In the genomic region with DNA sequence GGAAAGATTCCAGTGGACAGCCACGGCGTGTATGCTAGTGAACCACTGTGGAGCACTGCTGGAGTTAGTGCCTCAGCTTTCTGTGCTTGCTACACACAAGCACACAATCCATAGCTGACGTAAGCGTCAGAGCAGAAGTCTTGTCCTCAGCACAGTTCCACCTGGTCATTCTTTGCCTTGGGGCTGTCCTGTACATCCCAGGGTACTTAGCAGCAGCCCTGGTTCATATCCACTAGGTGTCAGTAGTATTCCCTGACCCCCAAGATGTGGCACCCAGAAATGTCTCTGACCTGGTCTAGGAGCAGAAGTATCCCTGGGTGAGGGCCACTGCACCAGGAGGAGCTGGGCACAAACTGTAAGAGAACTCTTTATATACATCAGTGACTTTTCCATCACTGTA, we compare ENCODE assay signal across 18 mouse cellular contexts. TPM values are rescaled to one million over a fixed set of nuclear protein-coding genes. Genes with fewer than 3 reads are reported as not detected.
DNase-seq lines count a peak whose midpoint lies in the region; ATAC-seq and TF ChIP-seq lines count a peak whose summit lies in the region.
"Had no signal": no experiment of that assay in that cellular context is flagged by ENCODE, and none has a peak within 500 bp of the region (broad histone marks: within the 10 kb centered on the region; RNA-seq: fewer than 3 reads in every experiment).

No protein-coding gene starts in this region.

- TF ChIP-seq POLR2A in bone marrow macrophage, adult 2 months (IDR thresholded peaks at IDR 0.05; ENCODE audit: borderline replicate concordance, low read depth, low read length), result no peak

- H3K36me3 ChIP-seq in hindbrain, postnatal 0 days (ENCODE audit: insufficient read depth, low read length), result no peaks in the 10 kb centered on the region
- H3K36me3 ChIP-seq in hindbrain, embryonic 16.5 days (ENCODE audit: control insufficient read depth, insufficient read depth, low read length), result no peaks in the 10 kb centered on the region
- no peaks in the 10 kb centered on the region for H3K36me3 ChIP-seq in lung, postnatal 0 days (ENCODE audit: insufficient read depth, low read length)
- no peaks in the 10 kb centered on the region for H3K36me3 ChIP-seq in stomach, postnatal 0 days (ENCODE audit: control insufficient read depth, insufficient read depth, low read length)
- H3K36me3 ChIP-seq: heart, embryonic 15.5 days; kidney, embryonic 15.5 days; lung, embryonic 15.5 days; midbrain, embryonic 13.5 days had no signal

- peaks cover 3% of the 10 kb centered on the region; the same call in 1 of the 2 replicates for H3K9me3 ChIP-seq in hindbrain, postnatal 0 days (ENCODE audit: low read length)
- 0 out of 2 replicates have a peak, but pooled peaks cover 2% of the 10 kb centered on the region for H3K9me3 ChIP-seq in hindbrain, embryonic 16.5 days (ENCODE audit: control insufficient read depth, low read length)
- H3K9me3 ChIP-seq in lung, postnatal 0 days (ENCODE audit: low read length), result no peaks in the 10 kb centered on the region
- H3K9me3 ChIP-seq in stomach, postnatal 0 days (ENCODE audit: control insufficient read depth, low read length), result no peaks in the 10 kb centered on the region
- H3K9me3 ChIP-seq: heart, embryonic 15.5 days; kidney, embryonic 15.5 days; lung, embryonic 15.5 days; midbrain, embryonic 13.5 days had no signal

- H3K4me3 ChIP-seq in hindbrain, postnatal 0 days (ENCODE audit: low read length), result no peak overlapping the region
- H3K4me3 ChIP-seq in hindbrain, embryonic 16.5 days (ENCODE audit: low read length), result no peak overlapping the region
- no peak overlapping the region for H3K4me3 ChIP-seq in lung, postnatal 0 days (ENCODE audit: low read depth, low read length)
- H3K4me3 ChIP-seq in bone marrow macrophage, adult 2 months (ENCODE audit: insufficient read depth, low read length), result no peak overlapping the region
- no peak overlapping the region for H3K4me3 ChIP-seq in stomach, postnatal 0 days (ENCODE audit: low read depth, low read length)
- H3K4me3 ChIP-seq: heart, embryonic 15.5 days; kidney, embryonic 15.5 days; lung, embryonic 15.5 days; midbrain, embryonic 13.5 days had no signal

- H3K4me1 ChIP-seq in hindbrain, postnatal 0 days (ENCODE audit: insufficient read depth, low read length), result no peaks in the 10 kb centered on the region
- H3K4me1 ChIP-seq in hindbrain, embryonic 16.5 days (ENCODE audit: control insufficient read depth, insufficient read depth, low read depth, low read length), result peaks cover 6% of the 10 kb centered on the region
- H3K4me1 ChIP-seq in lung, postnatal 0 days (ENCODE audit: insufficient read depth, low read depth, low read length), result peaks cover 3% of the 10 kb centered on the region; the same call in 1 of the 2 replicates
- peaks cover 14% of the 10 kb centered on the region for H3K4me1 ChIP-seq in bone marrow macrophage, adult 2 months (ENCODE audit: control insufficient read depth, insufficient read depth, low read length)
- no peaks in the 10 kb centered on the region for H3K4me1 ChIP-seq in stomach, postnatal 0 days (replicated peaks; ENCODE audit: control insufficient read depth, insufficient read depth)

- no peaks in the 10 kb centered on the region for H3K27me3 ChIP-seq in hindbrain, postnatal 0 days (ENCODE audit: insufficient read depth, low read length)
- H3K27me3 ChIP-seq in hindbrain, embryonic 16.5 days (replicated peaks; ENCODE audit: control insufficient read depth, insufficient read depth, low read length), result no peaks in the 10 kb centered on the region
- H3K27me3 ChIP-seq in lung, postnatal 0 days (replicated peaks; ENCODE audit: insufficient read depth, low read length), result no peaks in the 10 kb centered on the region
- no peaks in the 10 kb centered on the region for H3K27me3 ChIP-seq in stomach, postnatal 0 days (ENCODE audit: control insufficient read depth, insufficient read depth, low read length)
- H3K27me3 ChIP-seq: heart, embryonic 15.5 days; kidney, embryonic 15.5 days; lung, embryonic 15.5 days; midbrain, embryonic 13.5 days had no signal

- no peak for ATAC-seq in hindbrain, postnatal 0 days
- no peak for ATAC-seq in hindbrain, embryonic 16.5 days
- ATAC-seq in lung, postnatal 0 days, result no peak
- ATAC-seq in stomach, postnatal 0 days (ENCODE audit: low FRiP score, low TSS enrichment), result 0 out of 2 replicates have a peak, but pooled peaks have one; percentile 32
- ATAC-seq: midbrain, embryonic 13.5 days had no signal

- TF ChIP-seq EP300 in lung, postnatal 0 days (IDR thresholded peaks at IDR 0.05), result no peak
- no peak for TF ChIP-seq EP300 in stomach, postnatal 0 days (optimal IDR thresholded peaks at IDR 0.05)

- peak; percentile 25; the same call in 1 of the 2 replicates for TF ChIP-seq CTCF in hindbrain, postnatal 0 days (IDR thresholded peaks at IDR 0.05; ENCODE audit: low read depth)
- peak; percentile 48 for TF ChIP-seq CTCF in lung, postnatal 0 days (IDR thresholded peaks at IDR 0.05)
- peak; percentile 28; the same call in 1 of the 2 replicates for TF ChIP-seq CTCF in bone marrow macrophage, adult 2 months (IDR thresholded peaks at IDR 0.05; ENCODE audit: low read depth, low read length)
- peak; percentile 60 for TF ChIP-seq CTCF in stomach, postnatal 0 days (IDR thresholded peaks at IDR 0.05; ENCODE audit: low read depth)

- no peak for DNase-seq in hindbrain, postnatal 0 days (ENCODE audit: low spot score)
- DNase-seq in lung, postnatal 0 days (ENCODE audit: low spot score), result no peak
- DNase-seq in lung, postnatal 36 days, result no peak
- no peak for DNase-seq in stomach, postnatal 0 days (ENCODE audit: low spot score)
- DNase-seq in spleen, postnatal 36 days (ENCODE audit: low spot score in 2 of 2), result no peak
- DNase-seq: adrenal gland, adult 8-10 months; cerebellum, adult 8-10 months; gastrocnemius, postnatal 25 days; layer of hippocampus, adult 9-11 months; left cerebral cortex, postnatal 4 days; thymus, adult 2 months had no signal

- 96% methylated on average over 4 of the region's 4 CpGs for WGBS in hindbrain, postnatal 0 days
- WGBS in hindbrain, embryonic 16.5 days, result 97% methylated on average over 4 of the region's 4 CpGs
- WGBS in lung, postnatal 0 days, result 95% methylated on average over 4 of the region's 4 CpGs
- WGBS in stomach, postnatal 0 days, result 90% methylated on average over 4 of the region's 4 CpGs

- no peak overlapping the region for H3K27ac ChIP-seq in hindbrain, postnatal 0 days
- no peak overlapping the region for H3K27ac ChIP-seq in hindbrain, embryonic 16.5 days (ENCODE audit: low read depth, low read length)
- H3K27ac ChIP-seq in lung, postnatal 0 days (ENCODE audit: low read length), result no peak overlapping the region
- no peak overlapping the region for H3K27ac ChIP-seq in bone marrow macrophage, adult 2 months (ENCODE audit: insufficient read depth, low read depth, low read length)
- H3K27ac ChIP-seq in stomach, postnatal 0 days (replicated peaks), result no peak overlapping the region
- H3K27ac ChIP-seq: heart, embryonic 15.5 days; hindbrain, embryonic 14.5 days; kidney, embryonic 15.5 days; lung, embryonic 15.5 days; midbrain, embryonic 13.5 days had no signal

- no peak overlapping the region for H3K9ac ChIP-seq in hindbrain, postnatal 0 days (replicated peaks; ENCODE audit: low read length)
- no peak overlapping the region for H3K9ac ChIP-seq in hindbrain, embryonic 16.5 days (ENCODE audit: low read depth, low read length)
- no peak overlapping the region for H3K9ac ChIP-seq in lung, postnatal 0 days (replicated peaks; ENCODE audit: low read depth)
- H3K9ac ChIP-seq in stomach, postnatal 0 days (ENCODE audit: low read length), result no peak overlapping the region
- H3K9ac ChIP-seq: heart, embryonic 15.5 days; hindbrain, embryonic 14.5 days; kidney, embryonic 15.5 days; lung, embryonic 15.5 days; midbrain, embryonic 13.5 days had no signal

- no peak overlapping the region for H3K4me2 ChIP-seq in hindbrain, postnatal 0 days (ENCODE audit: low read depth, low read length)
- H3K4me2 ChIP-seq in hindbrain, embryonic 16.5 days (ENCODE audit: low read length), result no peak overlapping the region
- H3K4me2 ChIP-seq in lung, postnatal 0 days (replicated peaks; ENCODE audit: low read depth, low read length), result no peak overlapping the region
- no peak overlapping the region for H3K4me2 ChIP-seq in stomach, postnatal 0 days (replicated peaks; ENCODE audit: low read depth)
- H3K4me2 ChIP-seq: heart, embryonic 15.5 days; hindbrain, embryonic 14.5 days; kidney, embryonic 15.5 days; lung, embryonic 15.5 days; midbrain, embryonic 13.5 days had no signal

RNA-seq across cellular contexts. Expression of a gene that starts 38.9 kb away (rescaled TPM):
- total RNA-seq in hindbrain, postnatal 0 days (2014; rRNA removed), result 14.0 and 22.2 TPM in 2 replicates
- polyA plus RNA-seq in hindbrain, postnatal 0 days (2015; fragmentation: Nextera tagmentation; extraction: Ambion mirVana), result 32.9 and 36.0 TPM in 2 replicates
- 32.5 and 35.0 TPM in 2 replicates for polyA plus RNA-seq in hindbrain, embryonic 16.5 days (2015; fragmentation: Nextera tagmentation; extraction: Ambion mirVana)
- 27.3 and 29.0 TPM in 2 replicates for polyA plus RNA-seq in lung, postnatal 0 days (2015; fragmentation: Nextera tagmentation; extraction: Ambion mirVana)
- polyA plus RNA-seq in bone marrow macrophage, adult 2 months (2012; ENCODE audit: insufficient read depth, insufficient read length, missing spikeins), result 26.1 and 32.6 TPM in 2 replicates
- polyA plus RNA-seq in stomach, postnatal 0 days (2015; fragmentation: Nextera tagmentation; extraction: Ambion mirVana), result 27.1 and 29.7 TPM in 2 replicates

RNA-seq across cellular contexts. Expression of a gene that starts 42.5 kb away (rescaled TPM):
- total RNA-seq in hindbrain, postnatal 0 days (2014; rRNA removed), result not detected in 2 replicates
- not detected in 2 replicates for polyA plus RNA-seq in hindbrain, postnatal 0 days (2015; fragmentation: Nextera tagmentation; extraction: Ambion mirVana)
- polyA plus RNA-seq in hindbrain, embryonic 16.5 days (2015; fragmentation: Nextera tagmentation; extraction: Ambion mirVana), result not detected in 2 replicates
- polyA plus RNA-seq in lung, postnatal 0 days (2015; fragmentation: Nextera tagmentation; extraction: Ambion mirVana), result not detected in 2 replicates
- not detected in 2 replicates for polyA plus RNA-seq in bone marrow macrophage, adult 2 months (2012; ENCODE audit: insufficient read depth, insufficient read length, missing spikeins)
- not detected in 2 replicates for polyA plus RNA-seq in stomach, postnatal 0 days (2015; fragmentation: Nextera tagmentation; extraction: Ambion mirVana)
- total RNA-seq: adrenal gland, adult 8-10 months; gastrocnemius, postnatal 25 days; left cerebral cortex, postnatal 4 days had no signal
- polyA plus RNA-seq: heart, embryonic 15.5 days; hindbrain, embryonic 14.5 days; kidney, embryonic 15.5 days; lung, embryonic 15.5 days; midbrain, embryonic 13.5 days had no signal
